Mouse (Mus musculus): ENCODE measurements around the gene Dcps.

The Dcps gene

DNA sequence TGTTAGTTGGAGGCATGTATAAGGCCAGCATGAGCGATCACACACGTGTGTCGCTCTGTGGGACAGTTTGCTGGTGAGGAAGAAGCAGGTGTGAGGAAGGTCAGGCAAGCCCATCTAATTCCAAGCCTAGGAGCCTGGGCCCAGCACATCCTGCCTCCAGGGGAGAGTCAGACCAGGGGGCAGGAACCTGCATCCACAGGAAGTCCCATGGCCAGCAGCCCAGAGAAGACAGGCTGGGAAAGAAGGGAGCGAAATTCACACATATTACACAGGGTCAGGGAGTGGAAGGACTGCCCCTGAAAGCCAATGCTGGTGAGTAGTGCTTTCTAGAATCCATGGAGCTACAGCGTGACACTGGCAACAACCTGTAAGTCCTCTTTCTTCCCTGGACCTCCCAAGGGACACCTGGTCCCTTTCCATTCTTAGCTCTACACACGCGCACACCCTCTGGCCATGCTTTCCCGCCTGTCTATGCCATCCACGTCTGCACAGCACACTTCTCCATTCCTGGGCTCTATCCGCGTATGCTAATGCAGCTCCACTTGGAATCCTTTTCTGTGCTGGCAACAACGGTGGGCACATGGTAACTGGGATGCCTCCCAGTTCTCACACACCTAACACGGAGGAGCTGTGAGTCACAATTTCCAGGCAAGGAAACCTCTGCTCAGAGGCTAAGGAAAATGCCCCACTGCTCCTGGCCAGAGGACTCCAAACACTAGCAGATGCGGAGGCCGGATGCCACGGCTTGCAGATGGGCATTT, 44.0 kb downstream of the Dcps start:
- DNase-seq (ENCODE audit: low read depth, low spot score) = no peak

DNA sequence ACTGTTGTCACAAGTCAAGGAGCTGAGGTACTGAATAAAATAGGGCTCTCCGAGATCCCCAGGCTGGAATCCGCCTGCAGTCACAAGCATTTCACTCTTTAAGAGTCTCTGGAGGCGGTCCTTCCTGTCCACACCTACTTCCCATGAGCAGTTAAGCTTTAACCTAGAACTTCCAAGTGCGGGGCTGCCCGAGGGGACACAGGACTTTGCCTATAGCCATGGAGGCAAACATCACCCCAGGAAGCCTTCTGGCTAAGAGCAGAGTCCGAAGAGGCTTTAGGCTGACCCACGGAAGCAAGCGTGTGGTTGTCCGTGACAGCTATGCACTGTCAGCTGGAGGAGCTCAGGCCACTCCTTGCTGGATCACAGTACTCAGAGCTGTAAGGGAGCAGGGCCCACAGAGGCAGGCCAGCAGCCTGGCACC, 46.9 kb downstream of the Dcps start:
- DNase-seq (ENCODE audit: low read depth, low spot score) = no peak

DNA sequence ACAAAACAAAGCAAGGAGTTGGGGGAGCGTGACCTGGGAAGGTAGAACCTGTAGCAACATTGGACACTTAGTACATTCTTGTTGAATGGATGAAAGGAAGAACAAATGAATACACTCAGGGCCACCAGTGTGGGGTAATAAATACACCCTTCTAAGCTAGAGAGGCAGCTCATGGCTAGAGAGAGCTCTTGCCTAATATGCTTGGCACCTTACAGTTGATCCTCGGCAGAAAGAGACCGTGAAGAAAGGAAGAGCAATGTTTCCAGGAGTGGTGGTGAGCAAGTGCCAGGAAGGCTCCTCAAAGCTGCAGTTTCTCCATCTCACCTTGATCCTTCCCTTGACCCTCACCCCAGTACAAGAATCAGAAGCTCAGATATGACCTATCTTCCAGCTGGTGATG, 47.3 kb downstream of the Dcps start:
- no peak for DNase-seq (ENCODE audit: low read depth, low spot score)

DNA sequence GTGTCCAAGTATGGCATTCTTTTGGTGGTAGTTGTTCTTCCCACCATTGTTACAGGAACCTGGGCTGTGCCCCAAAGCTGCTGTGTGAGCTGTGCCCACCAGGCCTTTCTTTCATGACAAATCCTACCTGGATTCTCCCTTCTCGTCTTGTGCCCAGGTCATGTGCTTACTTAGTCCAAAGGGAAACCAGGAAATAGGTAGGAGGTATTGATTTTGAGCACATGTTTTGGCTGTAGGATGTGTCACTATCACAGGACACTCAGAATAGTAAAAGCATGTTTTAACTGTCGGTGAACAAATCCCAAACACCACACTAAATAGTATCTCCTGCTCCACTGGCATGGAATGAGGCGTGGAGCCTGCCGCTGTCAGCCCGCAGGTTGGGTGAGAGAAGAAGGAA, 48.3 kb downstream of the Dcps start:
- DNase-seq (ENCODE audit: low read depth, low spot score) = no peak

DNA sequence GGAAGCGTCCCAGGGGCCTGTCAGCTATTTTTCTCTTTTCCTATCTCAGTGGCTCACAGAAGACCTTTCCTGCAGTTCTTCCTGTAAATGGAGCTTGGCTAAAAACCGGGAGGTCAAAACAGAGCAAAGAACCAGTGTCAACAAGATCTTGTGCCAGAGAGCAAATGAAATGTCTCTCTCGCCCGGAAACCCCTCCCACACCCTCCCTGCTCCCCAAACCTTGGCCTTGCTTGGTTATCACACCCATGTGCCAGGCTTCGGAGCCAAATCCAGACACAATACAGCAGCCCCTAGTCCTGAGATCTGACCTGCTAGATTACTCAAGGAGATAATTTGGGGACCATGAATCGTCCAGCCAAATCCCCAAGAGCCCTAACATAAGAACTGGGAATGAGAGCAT, 48.7 kb downstream of the Dcps start:
- DNase-seq (ENCODE audit: low read depth, low spot score) = no peak

DNA sequence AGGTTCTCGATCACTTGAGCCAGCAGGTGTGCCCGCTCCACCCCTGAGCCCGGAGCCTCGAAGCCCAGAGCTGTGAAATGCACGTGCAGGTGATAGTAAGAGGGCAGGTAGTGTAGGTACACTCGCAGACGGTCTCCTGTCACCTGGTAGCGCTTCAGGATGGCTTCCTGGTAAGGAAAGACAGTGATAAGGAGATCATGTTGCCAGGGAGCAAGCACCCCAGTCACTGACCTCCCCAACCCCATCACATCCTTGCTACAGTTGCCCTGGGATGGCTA, 51.2 kb downstream of the Dcps start:
- DNase-seq (ENCODE audit: low read depth, low spot score) = no peak

DNA sequence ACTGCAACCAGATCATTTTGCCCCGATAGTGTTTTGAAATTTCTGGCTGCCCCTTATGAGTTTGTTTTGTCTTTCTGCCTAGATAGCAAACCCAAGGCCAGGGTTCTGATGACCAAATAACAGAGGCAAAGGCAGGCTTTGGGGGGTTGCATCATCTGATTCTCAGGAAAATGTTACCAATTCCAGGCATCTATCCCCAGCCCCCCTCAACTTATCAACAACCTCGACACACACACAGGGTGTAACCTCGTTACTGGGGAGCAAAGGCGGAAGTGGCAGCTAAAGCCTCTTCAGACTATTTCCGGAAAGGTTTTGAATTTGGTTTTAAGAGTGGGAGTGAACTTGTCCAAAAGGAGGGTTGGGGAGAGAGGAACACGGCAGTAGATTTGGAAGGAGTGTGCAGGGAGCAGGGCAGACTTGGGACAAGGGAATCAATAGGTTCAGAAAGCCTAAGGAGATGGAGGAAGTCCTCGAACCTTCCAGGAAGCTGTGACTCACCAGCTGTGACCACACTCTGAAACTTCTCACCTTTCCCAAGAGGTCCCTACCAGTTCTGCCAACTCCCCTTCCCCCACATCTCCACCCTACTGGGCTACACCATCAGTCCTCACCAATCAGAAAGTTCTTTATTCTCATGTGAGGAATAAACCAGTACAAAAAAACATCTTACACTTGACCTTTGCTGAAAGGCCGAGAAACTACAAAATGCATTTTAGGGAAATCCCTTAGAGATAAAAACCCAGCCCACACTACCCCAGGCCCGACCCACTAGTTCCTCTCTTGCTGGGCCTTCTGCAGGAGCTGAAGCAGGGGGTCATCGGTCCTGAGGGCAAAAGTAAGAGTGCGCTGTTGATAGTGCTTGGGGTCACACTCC, 51.8 kb downstream of the Dcps start:
- DNase-seq (ENCODE audit: low read depth, low spot score) = no peak

DNA sequence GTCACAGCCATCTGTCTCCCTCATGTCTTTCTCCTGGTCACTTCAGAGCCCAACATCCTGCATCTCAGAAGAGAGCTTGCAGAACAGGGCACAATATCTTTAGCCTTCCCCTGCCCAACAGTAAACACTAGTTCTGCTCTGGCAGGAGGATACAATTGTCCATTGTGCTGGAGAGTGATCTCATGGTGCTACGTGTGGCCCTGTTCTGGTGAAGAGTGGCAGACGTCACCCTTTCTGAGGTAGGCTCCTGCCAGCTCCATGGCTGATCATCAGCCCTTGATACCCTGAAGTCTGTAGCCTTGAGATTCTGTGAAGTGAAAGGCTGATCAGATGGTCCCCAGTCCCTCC, 52.4 kb downstream of the Dcps start:
- DNase-seq (ENCODE audit: low read depth, low spot score) = no peak

DNA sequence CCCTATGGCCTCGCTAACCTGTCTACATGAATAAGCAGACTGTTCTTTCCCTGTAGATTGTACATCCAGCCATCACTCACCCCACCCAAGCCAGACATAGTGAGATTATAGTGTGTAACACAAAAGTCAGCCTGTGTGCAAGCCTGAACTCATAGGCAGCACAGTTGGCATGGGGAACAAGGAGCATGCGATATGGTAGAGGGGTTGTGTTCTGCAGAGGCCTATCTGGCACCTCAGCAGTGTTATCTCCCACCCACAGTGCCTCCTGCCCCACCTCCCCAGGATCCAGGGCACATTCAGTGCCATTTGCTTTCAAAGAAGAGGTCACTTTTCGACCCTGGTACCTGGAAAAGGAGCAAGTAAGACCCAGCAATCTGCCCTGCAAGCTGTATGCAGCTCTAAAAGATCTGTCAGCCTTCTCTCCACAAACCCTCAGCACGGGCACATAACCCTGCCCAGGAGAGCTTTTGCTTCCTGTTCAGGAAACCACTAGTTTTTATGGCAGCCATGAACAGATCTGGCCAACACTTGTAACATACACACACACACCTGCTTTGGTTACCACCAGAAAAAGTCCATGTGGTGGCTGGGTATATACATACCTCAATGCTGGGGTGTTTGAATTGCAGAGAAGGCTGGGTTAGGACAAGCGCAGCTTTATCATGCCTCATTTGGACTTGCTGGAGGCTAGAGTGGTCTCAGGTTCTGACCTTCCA, 53.2 kb downstream of the Dcps start:
- no peak for DNase-seq (ENCODE audit: low read depth, low spot score)

DNA sequence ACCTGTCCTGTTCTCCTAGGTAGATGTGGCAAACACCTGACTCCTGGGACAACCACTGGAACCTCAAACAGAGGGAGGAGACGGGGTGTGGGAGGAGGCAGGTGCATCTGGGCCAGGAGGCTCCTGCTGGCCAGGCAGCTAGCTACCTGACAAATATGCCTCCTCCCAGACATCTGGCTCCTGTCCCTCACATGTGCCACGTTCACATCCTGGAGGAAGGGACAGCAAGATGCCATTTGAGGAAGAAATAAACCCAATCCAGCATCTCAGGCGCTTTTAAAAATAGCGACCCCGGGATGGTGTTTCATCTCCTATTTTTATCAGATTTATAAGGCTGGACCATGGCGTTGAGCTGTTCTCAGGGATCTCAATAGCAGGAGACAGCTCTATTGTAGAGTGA, 56.7 kb downstream of the Dcps start, which contains the start of gene St3gal4:
TSS of gene St3gal4 (minus strand) at position 101 of the 400 bp plus-strand sequence.
- no peak for DNase-seq (ENCODE audit: low read depth, low spot score)

DNA sequence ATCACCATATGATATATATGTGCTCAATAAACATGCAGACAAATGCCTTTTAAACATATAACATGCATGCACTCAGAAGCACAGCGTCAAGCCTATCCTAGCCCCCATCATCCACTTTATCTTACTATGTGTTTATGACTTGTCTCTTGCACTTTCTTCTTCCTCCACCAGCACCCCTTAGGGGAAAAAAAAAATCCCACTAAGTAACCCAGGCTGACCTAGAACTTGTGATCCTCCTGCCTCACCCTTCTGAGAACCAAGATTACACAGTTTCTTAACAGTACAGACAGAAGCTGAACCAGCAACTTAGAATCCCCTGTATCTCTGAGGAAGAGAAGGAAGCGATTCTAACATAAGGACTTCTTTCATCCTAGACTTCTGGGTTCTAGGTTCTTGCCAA, 57.3 kb downstream of the Dcps start:
- no peak for DNase-seq (ENCODE audit: low read depth, low spot score)

DNA sequence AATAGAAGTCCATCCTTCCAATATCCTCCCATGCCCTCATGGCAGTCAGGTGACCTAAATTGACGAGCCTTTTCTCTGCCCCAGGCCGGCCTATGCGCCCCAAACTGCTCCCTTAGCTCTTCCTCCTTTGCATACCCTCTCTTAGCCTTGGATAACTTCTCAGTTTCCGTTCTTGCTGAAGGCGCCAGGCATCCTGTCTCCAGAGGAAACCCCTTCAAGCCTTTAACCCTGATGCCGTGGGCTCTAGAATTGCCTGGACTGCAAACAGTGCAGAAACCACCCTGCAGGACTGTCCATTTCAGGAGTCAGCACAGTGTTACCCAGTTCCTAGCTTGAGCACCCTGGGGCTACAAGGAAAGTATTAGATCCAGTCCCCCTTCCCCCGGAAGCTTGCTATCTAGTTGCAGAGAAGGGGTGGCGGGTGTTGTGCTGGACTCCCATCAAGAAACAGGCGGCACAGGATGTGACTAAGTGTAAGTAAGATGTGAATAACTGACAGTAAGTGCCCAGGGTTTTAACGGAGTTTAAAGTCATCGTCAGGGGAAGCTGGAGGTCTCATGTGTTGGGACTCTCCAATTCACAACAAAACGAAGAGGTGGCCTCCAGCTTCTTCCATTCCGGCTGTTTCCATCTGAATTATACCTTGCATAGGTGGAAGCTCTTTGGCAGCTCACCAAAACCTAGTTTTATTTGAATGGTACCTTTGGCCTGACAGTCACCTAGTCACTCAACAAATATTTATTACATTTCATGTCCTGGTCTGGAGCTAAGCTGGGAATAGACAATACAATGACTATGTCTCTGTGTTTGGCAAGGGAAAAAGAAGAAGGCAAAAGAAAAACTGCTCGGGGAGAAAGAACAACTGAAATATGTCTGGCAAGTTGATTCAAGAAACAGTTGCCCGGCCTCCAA, 58.2 kb downstream of the Dcps start:
- DNase-seq (ENCODE audit: low read depth, low spot score) = no peak

DNA sequence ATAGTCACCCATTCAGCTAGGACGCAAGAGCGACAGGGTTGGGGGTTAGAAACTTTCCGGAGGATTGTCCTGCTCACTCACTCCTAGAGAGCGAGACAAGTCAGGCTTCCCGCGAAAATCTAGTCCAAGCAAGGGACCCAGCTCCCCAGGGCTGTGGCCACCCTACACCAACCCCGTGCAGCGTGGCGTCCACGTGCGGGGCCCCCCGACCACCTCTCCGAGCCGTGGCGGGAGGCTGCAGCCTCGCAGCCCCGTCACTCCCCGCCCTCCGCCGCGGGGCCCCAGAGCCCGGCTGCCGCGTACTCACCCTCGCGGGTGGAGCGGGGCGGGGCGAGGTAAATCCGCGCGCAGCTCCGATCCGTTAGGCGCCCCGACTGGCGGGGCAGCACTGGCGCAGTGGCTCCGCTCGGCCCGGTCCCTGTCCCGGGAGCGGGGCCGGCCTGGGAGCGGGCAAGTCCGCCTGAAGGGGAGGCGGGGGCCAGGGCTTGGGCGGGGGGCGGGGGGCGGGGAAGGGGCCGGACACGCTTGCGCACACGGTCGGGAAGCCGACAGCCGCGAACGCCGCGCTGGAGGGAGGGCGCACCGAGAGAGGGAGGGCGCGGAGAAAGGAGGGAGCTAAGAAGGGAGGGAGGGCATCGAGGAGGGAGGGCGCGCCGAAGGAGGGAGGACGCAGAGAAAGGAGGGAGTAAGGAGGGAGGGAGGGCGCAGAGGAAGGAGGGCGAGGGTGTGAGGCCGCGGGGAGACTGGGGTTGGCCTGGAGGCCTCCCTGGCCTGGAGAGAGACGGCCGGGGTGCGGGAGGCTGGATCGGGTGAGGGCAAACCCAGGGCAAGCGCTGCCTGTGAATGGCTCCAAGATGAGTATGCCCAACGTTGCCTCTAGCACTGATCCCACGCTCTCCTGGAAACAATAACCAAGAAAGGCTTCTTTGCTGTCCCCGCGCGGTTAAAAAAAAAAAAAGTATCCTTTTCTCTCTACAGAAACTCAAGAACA, 59.2 kb downstream of the Dcps start:
- DNase-seq (ENCODE audit: low read depth, low spot score) = no peak

DNA sequence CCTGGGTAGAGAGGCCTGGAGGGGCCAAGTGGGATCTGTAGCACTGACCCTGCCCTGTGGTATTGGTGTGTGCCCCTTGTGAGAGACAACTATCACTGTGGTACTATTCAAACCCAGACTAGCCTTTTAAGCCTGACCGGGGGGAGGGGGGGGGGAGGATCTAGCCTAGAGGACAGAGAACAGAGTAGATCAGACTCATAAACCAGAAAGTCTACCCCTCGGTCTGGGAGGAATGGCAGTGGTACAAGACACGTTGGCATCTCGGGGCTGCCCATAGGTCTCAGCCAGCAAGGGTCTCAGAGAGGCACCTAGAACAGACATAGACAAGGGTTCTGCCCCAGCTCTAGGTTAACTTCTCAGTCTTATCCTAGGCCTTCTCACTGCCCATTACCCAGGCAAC, 60.1 kb downstream of the Dcps start:
- no peak for DNase-seq (ENCODE audit: low read depth, low spot score)

DNA sequence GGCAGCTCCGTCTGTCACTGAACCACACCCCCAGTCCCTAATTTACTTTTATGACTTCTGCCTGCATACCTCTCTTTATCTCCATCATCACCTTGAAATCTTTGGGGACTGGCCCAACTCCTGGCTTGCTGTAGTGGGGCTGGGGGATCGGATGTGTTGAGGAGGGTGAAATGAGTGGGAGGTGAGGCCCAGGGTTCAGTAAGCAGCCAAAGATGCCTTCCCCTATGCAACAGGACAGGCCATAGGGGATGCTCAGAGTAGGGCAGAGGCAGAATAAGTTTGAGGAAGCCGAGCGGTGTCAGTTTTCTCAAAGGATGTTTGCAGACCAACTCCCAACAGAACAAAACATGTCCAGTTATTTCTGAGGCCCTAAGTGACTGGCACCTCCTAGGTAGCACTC, 60.6 kb downstream of the Dcps start:
- no peak for DNase-seq (ENCODE audit: low read depth, low spot score)

DNA sequence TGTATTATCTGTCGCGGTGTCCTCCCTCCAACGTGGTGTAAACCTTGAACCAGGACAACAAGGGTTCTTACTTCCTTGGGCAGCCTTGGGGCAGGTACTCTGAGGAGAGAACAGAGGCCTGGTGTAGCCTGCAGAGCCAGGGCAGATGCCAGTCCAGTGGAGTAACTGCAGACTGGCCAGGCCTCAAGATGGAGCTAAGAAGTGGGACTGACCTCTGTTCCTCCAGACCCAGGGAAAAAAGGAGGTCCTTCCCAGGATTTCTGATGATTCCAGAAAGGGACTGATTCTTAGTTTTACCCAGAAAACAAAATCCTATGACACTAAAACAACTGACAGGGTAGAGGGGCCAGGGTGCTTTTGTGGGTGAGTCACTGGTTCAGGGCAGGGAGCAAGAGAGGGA, 61.6 kb downstream of the Dcps start:
- DNase-seq (ENCODE audit: low read depth, low spot score) = no peak

DNA sequence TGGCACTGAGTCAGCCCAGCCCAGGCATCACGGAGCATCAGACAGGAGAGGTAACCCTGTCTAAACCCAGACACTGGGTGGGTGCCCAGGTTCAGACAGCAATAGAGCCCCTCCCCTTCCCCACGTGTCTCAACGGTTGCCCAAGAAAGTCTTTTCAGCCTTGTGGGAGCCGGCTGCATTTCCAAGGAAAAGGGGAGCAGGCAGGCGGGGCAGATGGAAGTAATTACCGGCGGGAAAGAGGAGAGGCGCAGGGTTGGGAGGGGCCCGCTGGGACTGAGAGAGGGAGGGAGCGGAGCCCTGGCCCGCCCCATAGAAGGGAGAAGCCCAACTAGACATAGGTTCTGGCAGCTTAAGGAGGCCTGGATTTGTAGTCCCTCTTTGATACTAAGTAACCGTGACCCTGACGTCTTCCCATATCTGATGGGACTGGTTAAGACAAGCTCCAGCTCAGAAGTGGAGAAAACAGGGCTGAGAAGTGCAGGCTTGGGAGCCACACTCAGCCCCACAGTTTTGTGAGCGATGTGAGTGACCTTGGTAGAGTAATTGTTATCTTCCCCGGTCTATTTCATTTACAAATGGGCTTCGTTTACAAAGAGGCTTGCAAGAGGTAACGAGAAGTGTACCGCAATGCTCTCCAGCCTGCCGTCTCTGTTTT, 63.8 kb downstream of the Dcps start:
- no peak for DNase-seq (ENCODE audit: low read depth, low spot score)

DNA sequence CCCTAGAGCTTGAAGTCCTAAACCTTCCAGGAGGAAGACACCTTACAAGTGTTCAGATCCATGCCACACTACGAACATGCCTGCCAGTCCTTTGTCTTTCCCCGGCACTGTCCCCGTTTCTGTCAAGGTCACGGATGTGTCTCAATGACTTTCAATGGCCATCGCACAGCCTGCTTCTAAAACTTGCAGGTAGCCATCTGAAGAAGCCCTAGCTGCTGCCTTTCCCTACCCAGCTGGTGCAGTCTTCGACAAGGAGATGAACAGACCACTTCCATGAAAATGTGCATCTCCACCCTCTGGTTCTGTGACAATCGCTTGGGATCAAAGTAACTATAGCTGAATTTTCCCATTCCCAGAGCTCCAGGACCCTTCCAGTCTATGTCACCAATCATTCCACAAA, 64.4 kb downstream of the Dcps start:
- no peak for DNase-seq (ENCODE audit: low read depth, low spot score)

DNA sequence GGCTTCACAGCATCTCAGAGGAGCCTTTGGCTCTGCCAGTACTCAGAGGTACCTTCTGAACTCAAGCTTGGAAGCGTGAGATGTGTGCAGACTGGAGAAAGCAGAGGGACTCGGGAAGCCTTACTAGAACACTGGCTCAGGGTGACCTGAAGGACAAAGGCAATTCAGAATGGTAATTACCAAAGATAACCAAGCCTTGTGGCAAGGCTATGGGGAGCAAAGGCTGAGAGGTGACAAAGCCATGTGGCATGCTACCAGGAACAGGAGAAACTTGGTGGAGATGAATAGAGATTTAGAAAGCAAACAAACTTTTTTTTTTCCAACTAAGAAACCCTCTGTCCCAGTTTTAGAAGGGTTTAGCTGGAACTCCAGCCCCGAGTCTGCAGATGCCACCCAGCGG, 65.3 kb downstream of the Dcps start:
- no peak for DNase-seq (ENCODE audit: low read depth, low spot score)

DNA sequence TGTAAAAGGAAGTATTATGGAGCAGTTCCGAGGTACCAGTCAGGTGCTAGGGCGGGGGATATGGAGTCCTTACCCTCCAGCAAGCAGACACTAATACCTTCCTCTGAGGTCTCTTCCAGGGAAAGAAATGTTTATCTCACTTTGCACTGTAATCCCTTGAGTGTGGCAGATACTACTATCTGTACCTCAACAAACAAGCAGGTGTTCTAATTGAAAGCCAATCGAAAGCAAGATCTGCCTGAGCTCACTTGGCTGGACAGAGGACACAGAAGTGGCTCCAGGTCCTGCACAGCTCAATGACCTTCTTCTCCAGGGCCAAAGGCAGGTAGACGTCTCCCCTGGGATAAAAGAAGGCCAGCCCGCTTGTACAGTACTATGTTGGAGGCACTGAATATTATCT, 65.8 kb downstream of the Dcps start:
- no peak for DNase-seq (ENCODE audit: low read depth, low spot score)
